Mouse (Mus musculus) heart, adult 2 months (tissue): Measurements from ENCODE around the gene Rhbg. TPM values are rescaled to one million over a fixed set of nuclear protein-coding genes. Genes with fewer than 3 reads are reported as not detected.
"Not testable (repeated sequence)": the region's sequence is repeated elsewhere in the genome, so short reads cannot be mapped to it uniquely, and the experiment has no call there.

Source experiments
- DNase-seq, 2 experiments: peaks; one replicate each; pipeline ENCODE4 v3.0.0; 2021
- H3K27ac ChIP-seq: fragments of 200-600 bp; 2 replicates; pipeline ENCODE4 v1.8.1; 2022
- H3K27me3 ChIP-seq: fragments of 200-500 bp; 2 replicates; pipeline ENCODE4 v1.6.1; 2012; ENCODE audit warnings: mild to moderate bottlenecking, low read length, inconsistent platforms, mixed read lengths; ENCODE audit not compliant: control insufficient read depth, insufficient read depth
- H3K36me3 ChIP-seq: fragments of 200-500 bp; 2 replicates; pipeline ENCODE4 v1.6.1; 2012; ENCODE audit warnings: low read length, inconsistent platforms; ENCODE audit not compliant: control insufficient read depth, insufficient read depth
- H3K4me1 ChIP-seq: fragments of 200-500 bp; 2 replicates; pipeline ENCODE4 v1.6.1; 2011; ENCODE audit warnings: low read length; ENCODE audit not compliant: control insufficient read depth, insufficient read depth
- H3K4me3 ChIP-seq: fragments of 200-600 bp; 2 replicates; pipeline ENCODE4 v1.8.1; 2022
- H3K79me2 ChIP-seq: fragments of 200-500 bp; replicated peaks from 2 replicates; pipeline ENCODE4 v1.6.1; 2012; ENCODE audit warnings: mild to moderate bottlenecking, inconsistent platforms, low read length, moderate library complexity, mixed read lengths; ENCODE audit not compliant: control insufficient read depth, insufficient read depth
- H3K9ac ChIP-seq: fragments of 200-500 bp; 2 replicates; pipeline ENCODE4 v1.6.1; 2012; ENCODE audit warnings: low read depth, mild to moderate bottlenecking, control low read depth, inconsistent platforms, low read length, mixed read lengths
- CTCF ChIP-seq: fragments of 200-600 bp; IDR thresholded peaks from 2 replicates; pipeline ENCODE4 v1.8.1; 2022; ENCODE audit warnings: antibody characterized with exemption, mild to moderate bottlenecking, moderate library complexity
- EP300 ChIP-seq: fragments of 200-500 bp; IDR thresholded peaks from 2 replicates; pipeline ENCODE4 v1.6.1; 2011; ENCODE audit warnings: low read depth, low read length, control low read depth; ENCODE audit not compliant: insufficient read depth
- POLR2A ChIP-seq: fragments of 200-500 bp; IDR thresholded peaks from 2 replicates; pipeline ENCODE4 v1.6.1; 2011; ENCODE audit warnings: mild to moderate bottlenecking, low read depth, low read length, control low read depth; ENCODE audit not compliant: insufficient read depth
- WGBS: fragments of 180-500 bp; shearing (Covaris S2); methylation state at CpG from one replicate; pipeline ENCODE4 v1.1.7; 2018; 5-methylcytosine and 5-hydroxymethylcytosine counted together
- intact Hi-C: fragments of 180-260 bp; cut with DNase I; formaldehyde crosslinking; loops from one replicate; pipeline ENCODE4 v1.15.1; 2025
- polyA plus RNA-seq: library from polyadenylated mRNA; depleted of rRNA; stranded (reverse); fragments of >200 nt; gene quantifications from 2 replicates; pipeline ENCODE4 v1.2.3, GENCODE M21; 2012
- total RNA-seq, 2 experiments: library from RNA; stranded (reverse); gene quantifications; 2 replicates each; pipeline ENCODE4 v1.2.3; 2021

The Rhbg gene
- total and polyA plus RNA-seq, 3 experiments = 0.20 TPM; not detected in 2

GRCm38 (mm10) chr3:88280035-88280434, 25.5 kb upstream of the Rhbg start:
- intact Hi-C loops = no loop called here
- WGBS = 86% methylated on average over 2 of the region's 2 CpGs
- DNase-seq = no peak
- no peak for TF ChIP-seq POLR2A
- TF ChIP-seq CTCF = no peak
- TF ChIP-seq EP300 = no peak
- H3K9ac ChIP-seq = no peak overlapping the region
- H3K79me2 ChIP-seq = no peaks in the 10 kb centered on the region
- no peak overlapping the region for H3K4me3 ChIP-seq
- no peaks in the 10 kb centered on the region for H3K4me1 ChIP-seq
- H3K27me3 ChIP-seq = no peaks in the 10 kb centered on the region
- no peaks in the 10 kb centered on the region for H3K36me3 ChIP-seq
- no peak overlapping the region for H3K27ac ChIP-seq

- Histone ChIP-seq H3K4me3 (no peak overlapping the region), H3K4me1 (no peaks in the 10 kb centered on the region), H3K27ac (no peak overlapping the region), H3K9ac (no peak overlapping the region), H3K36me3 (no peaks in the 10 kb centered on the region), H3K27me3 (no peaks in the 10 kb centered on the region), H3K79me2 (no peaks in the 10 kb centered on the region)
- intact Hi-C loops = no loop called here
- DNase-seq = no peak
- WGBS = 48% methylated on average over 7 of the region's 7 CpGs
- peak; percentile 63 for TF ChIP-seq CTCF
- no peak for TF ChIP-seq POLR2A
- no peak for TF ChIP-seq EP300
Observed at GRCm38 (mm10) chr3:88276529-88277143, 22.1 kb upstream of the Rhbg start.

GRCm38 (mm10) chr3:88276121-88276520, 21.6 kb upstream of the Rhbg start:
- Histone ChIP-seq H3K36me3 (no peaks in the 10 kb centered on the region), H3K4me1 (no peaks in the 10 kb centered on the region), H3K79me2 (no peaks in the 10 kb centered on the region), H3K4me3 (no peak overlapping the region), H3K27me3 (no peaks in the 10 kb centered on the region), H3K9ac (no peak overlapping the region), H3K27ac (no peak overlapping the region)
- intact Hi-C loops = no loop called here
- TF ChIP-seq EP300 = no peak
- TF ChIP-seq POLR2A = no peak
- TF ChIP-seq CTCF = no peak
- WGBS = 73% methylated on average over 2 of the region's 2 CpGs
- DNase-seq = no peak

- Histone ChIP-seq H3K9ac (no peak overlapping the region), H3K79me2 (no peaks in the 10 kb centered on the region), H3K36me3 (no peaks in the 10 kb centered on the region), H3K27me3 (no peaks in the 10 kb centered on the region), H3K4me3 (no peak overlapping the region), H3K27ac (no peak overlapping the region), H3K4me1 (no peaks in the 10 kb centered on the region)
- 93% methylated on average over 4 of the region's 4 CpGs for WGBS
- DNase-seq = no peak
- intact Hi-C loops = no loop called here
- TF ChIP-seq CTCF = peak; percentile 34
- no peak for TF ChIP-seq POLR2A
- no peak for TF ChIP-seq EP300
Observed at GRCm38 (mm10) chr3:88274002-88274401, 19.5 kb upstream of the Rhbg start.

GRCm38 (mm10) chr3:88271859-88272258, 17.4 kb upstream of the Rhbg start:
- no peak for TF ChIP-seq POLR2A
- no peak for TF ChIP-seq CTCF
- no peak for TF ChIP-seq EP300
- H3K4me1 ChIP-seq = no peaks in the 10 kb centered on the region
- 87% methylated on average over 3 of the region's 3 CpGs for WGBS
- no peak overlapping the region for H3K9ac ChIP-seq
- H3K36me3 ChIP-seq = no peaks in the 10 kb centered on the region
- H3K27ac ChIP-seq = no peak overlapping the region
- no peak overlapping the region for H3K4me3 ChIP-seq
- no peaks in the 10 kb centered on the region for H3K79me2 ChIP-seq
- no peak for DNase-seq
- H3K27me3 ChIP-seq = no peaks in the 10 kb centered on the region
- intact Hi-C loops = no loop called here

GRCm38 (mm10) chr3:88271298-88271697, 16.8 kb upstream of the Rhbg start:
- H3K4me1 ChIP-seq, H3K79me2 ChIP-seq, H3K4me3 ChIP-seq, intact Hi-C loops, H3K27me3 ChIP-seq, H3K27ac ChIP-seq, DNase-seq, H3K36me3 ChIP-seq, H3K9ac ChIP-seq: not testable (repeated sequence)
- WGBS = 86% methylated on average over 2 of the region's 2 CpGs
